ENCODE assay signal across 8 mouse cellular contexts in genomic region chr15:89498049-89498960, GRCm38 (mm10). TPM values are rescaled to one million over a fixed set of nuclear protein-coding genes. Genes with fewer than 3 reads are reported as not detected.
DNase-seq lines count a peak whose midpoint lies in the region; ATAC-seq lines count a peak whose summit lies in the region.

No protein-coding gene starts in this region.

- peak overlapping the region; percentile 71 for H3K4me3 ChIP-seq in forebrain, embryonic 12.5 days (replicated peaks)
- H3K4me3 ChIP-seq in hindbrain, embryonic 14.5 days (replicated peaks; ENCODE audit: low read length): peak overlapping the region; percentile 88

- H3K4me2 ChIP-seq in forebrain, embryonic 12.5 days: peak overlapping the region; percentile 85
- peak overlapping the region; percentile 91 for H3K4me2 ChIP-seq in hindbrain, embryonic 14.5 days (replicated peaks)

- H3K27ac ChIP-seq in forebrain, embryonic 12.5 days: peak overlapping the region; percentile 42; the same call in 1 of the 2 replicates
- H3K27ac ChIP-seq in hindbrain, embryonic 14.5 days: peak overlapping the region; percentile 87; the same call in 1 of the 2 replicates

- H3K27me3 ChIP-seq in forebrain, embryonic 12.5 days: peaks cover 56% of the 10 kb centered on the region
- no peaks in the 10 kb centered on the region for H3K27me3 ChIP-seq in hindbrain, embryonic 14.5 days (ENCODE audit: control insufficient read depth, insufficient read depth, low read length)

- H3K9me3 ChIP-seq in forebrain, embryonic 12.5 days: no peaks in the 10 kb centered on the region
- H3K9me3 ChIP-seq in hindbrain, embryonic 14.5 days (ENCODE audit: control insufficient read depth, low read length): no peaks in the 10 kb centered on the region

- H3K36me3 ChIP-seq in forebrain, embryonic 12.5 days (replicated peaks): no peaks in the 10 kb centered on the region
- H3K36me3 ChIP-seq in hindbrain, embryonic 14.5 days (replicated peaks; ENCODE audit: control insufficient read depth, insufficient read depth): peaks cover 4% of the 10 kb centered on the region; the same call in 1 of the 2 replicates

- peak overlapping the region; percentile 73 for H3K9ac ChIP-seq in forebrain, embryonic 12.5 days
- H3K9ac ChIP-seq in hindbrain, embryonic 14.5 days: peak overlapping the region; percentile 91

- peaks cover 44% of the 10 kb centered on the region for H3K4me1 ChIP-seq in forebrain, embryonic 12.5 days
- H3K4me1 ChIP-seq in hindbrain, embryonic 14.5 days (replicated peaks; ENCODE audit: control insufficient read depth, insufficient read depth, low read length): peaks cover 32% of the 10 kb centered on the region

- 2% methylated on average over 40 of the region's 41 CpGs for WGBS in forebrain, embryonic 12.5 days
- 4% methylated on average over 36 of the region's 41 CpGs for WGBS in hindbrain, embryonic 14.5 days

- peak; percentile 20 to 47 for DNase-seq in CD8-positive naive resting alpha-beta T cell, adult 2 months (ENCODE audit: low read depth in 2 of 2, low spot score in 2 of 2)
- peak; percentile 59 to 69 for DNase-seq in adrenal gland, postnatal 36 days
- peak; percentile 65 for DNase-seq in hindbrain, embryonic 14.5 days (ENCODE audit: low spot score)
- peak; percentile 70 to 82 for DNase-seq in left cerebral cortex, adult 8-10 months (ENCODE audit: low spot score in 2 of 2)
- peak; percentile 59 for DNase-seq in lung, postnatal 36 days
- DNase-seq in right cerebral cortex, postnatal 14 days: peak; percentile 87

- peak; percentile 10; the same call in 1 of the 2 replicates for ATAC-seq in forebrain, embryonic 12.5 days (ENCODE audit: low FRiP score)
- ATAC-seq in hindbrain, embryonic 14.5 days (ENCODE audit: low FRiP score): peak; percentile 16; the same call in 1 of the 2 replicates
- no peak for ATAC-seq in activated CD4-positive, CD25-positive, alpha-beta regulatory T cell, adult 4 months

RNA-seq across cellular contexts. Expression of gene Shank3, which starts 1.1 kb away (rescaled TPM):
- 10 to 100 TPM; 30.7 to 51.0 TPM for total RNA-seq in adrenal gland, postnatal 36 days (2021)
- 7.9 and 8.8 TPM in 2 replicates for polyA plus RNA-seq in forebrain, embryonic 12.5 days (2016; fragmentation: Nextera tagmentation; extraction: Ambion mirVana)
- 8.6 and 9.6 TPM in 2 replicates for polyA plus RNA-seq in hindbrain, embryonic 14.5 days (2014; fragmentation: Nextera tagmentation; extraction: Ambion mirVana)
- 100 to 1,000 TPM; 192 to 223 (median 197) TPM for total RNA-seq in left cerebral cortex, adult 8-10 months (2022)
- not detected for polyA plus RNA-seq in activated CD4-positive, CD25-positive, alpha-beta regulatory T cell, adult 4 months (2017; shearing (Covaris generic))

RNA-seq across cellular contexts. Expression of gene Arsa, which starts 21.1 kb away (rescaled TPM):
- total RNA-seq in adrenal gland, postnatal 36 days (2021): 10 to 100 TPM; 20.7 to 22.4 TPM
- polyA plus RNA-seq in forebrain, embryonic 12.5 days (2016; fragmentation: Nextera tagmentation; extraction: Ambion mirVana): 12.5 and 13.6 TPM in 2 replicates
- 20.7 and 22.3 TPM in 2 replicates for polyA plus RNA-seq in hindbrain, embryonic 14.5 days (2014; fragmentation: Nextera tagmentation; extraction: Ambion mirVana)
- 10 to 100 TPM; 31.8 to 37.3 (median 35.9) TPM for total RNA-seq in left cerebral cortex, adult 8-10 months (2022)
- polyA plus RNA-seq in activated CD4-positive, CD25-positive, alpha-beta regulatory T cell, adult 4 months (2017; shearing (Covaris generic)): 1 to 10 TPM; 6.8 to 8.6 TPM

RNA-seq across cellular contexts. Expression of gene Mapk8ip2, which starts 44.6 kb away (rescaled TPM):
- 1 to 10 TPM; 6.6 to 8.5 TPM for total RNA-seq in adrenal gland, postnatal 36 days (2021)
- 44.1 and 51.6 TPM in 2 replicates for polyA plus RNA-seq in forebrain, embryonic 12.5 days (2016; fragmentation: Nextera tagmentation; extraction: Ambion mirVana)
- 62.8 and 66.3 TPM in 2 replicates for polyA plus RNA-seq in hindbrain, embryonic 14.5 days (2014; fragmentation: Nextera tagmentation; extraction: Ambion mirVana)
- total RNA-seq in left cerebral cortex, adult 8-10 months (2022): 100 to 1,000 TPM; 240 to 262 (median 246) TPM
- polyA plus RNA-seq in activated CD4-positive, CD25-positive, alpha-beta regulatory T cell, adult 4 months (2017; shearing (Covaris generic)): under 1 TPM in 1 of 2 experiments, not detected in 1; 0.34 TPM

Comparison
In these comparisons a context has a peak if more than half of its experiments do, and no peak if none do; other contexts are left out.
1. DNase-seq: peak in every context shown above with its lines; median percentile 87 in right cerebral cortex, postnatal 14 days; 76 in left cerebral cortex, adult 8-10 months; 65 in hindbrain, embryonic 14.5 days; 64 in adrenal gland, postnatal 36 days; 59 in lung, postnatal 36 days; 34 in CD8-positive naive resting alpha-beta T cell, adult 2 months.
2. RNA of gene Mapk8ip2, which starts 44.6 kb away (polyA plus RNA-seq): 62.8 to 66.3 TPM in hindbrain, embryonic 14.5 days and 44.1 to 51.6 TPM in forebrain, embryonic 12.5 days; 0.34 TPM in activated CD4-positive, CD25-positive, alpha-beta regulatory T cell, adult 4 months; every median in the first group is over 10 times any median in the second.